Mouse (Mus musculus) liver, embryonic 14 days (tissue): ENCODE data around the gene Adsl. TPM values are rescaled to one million over a fixed set of nuclear protein-coding genes. Genes with fewer than 3 reads are reported as not detected.

Experiments used
- polyA plus RNA-seq: library from polyadenylated mRNA; depleted of rRNA; stranded (reverse); fragments of >200 nt; gene quantifications from 2 replicates; pipeline ENCODE4 v1.2.3, GENCODE M21; 2012; rRNA removed

The Adsl gene
- polyA plus RNA-seq: 39.6 and 44.3 TPM in 2 replicates

GRCm38 (mm10) chr15:80948145-80949135 lies at the start of gene Adsl:
Gene Adsl, plus strand, starts transcription at chr15:80948490.

GRCm38 (mm10) chr15:80977620-80978334 lies 29.5 kb downstream of the Adsl start, which contains the start of gene Sgsm3:
Gene Sgsm3, plus strand, starts transcription at chr15:80977765.

Other genes with a start within 250 kb of the Adsl start
- gene Tnrc6b, start 237.2 kb upstream of the Adsl start, polyA plus RNA-seq: 6.1 and 7.1 TPM in 2 replicates
- 7.5 and 8.3 TPM in 2 replicates for gene Sgsm3, start 29.3 kb downstream of the Adsl start, polyA plus RNA-seq
- 3.0 and 3.3 TPM in 2 replicates for gene Mrtfa, start 242.3 kb downstream of the Adsl start, polyA plus RNA-seq